Mouse (Mus musculus) limb, embryonic 12.5 days (tissue): ENCODE measurements around the gene Naa16. TPM values are rescaled to one million over a fixed set of nuclear protein-coding genes. Genes with fewer than 3 reads are reported as not detected.

Experiments used
- ATAC-seq: fragments of 200-750 bp; cut with Nextera tagmentation; 2 replicates; pipeline ENCODE4 v1.8.0; 2017; ENCODE audit warnings: low read depth, moderate TSS enrichment; ENCODE audit not compliant: insufficient number of reproducible peaks, insufficient read depth, low FRiP score, low TSS enrichment
- H3K27ac ChIP-seq: fragments of 300-500 bp; sonication (generic); 2 replicates; pipeline ENCODE4 v1.5.1; 2016; ENCODE audit warnings: mild to moderate bottlenecking, moderate library complexity
- H3K27me3 ChIP-seq: fragments of 300-500 bp; sonication (generic); 2 replicates; pipeline ENCODE4 v1.6.1; 2016; ENCODE audit warnings: mild to moderate bottlenecking, moderate library complexity
- H3K36me3 ChIP-seq: fragments of 300-500 bp; sonication (generic); 2 replicates; pipeline ENCODE4 v1.6.1; 2016; ENCODE audit warnings: mild to moderate bottlenecking, moderate library complexity
- H3K4me1 ChIP-seq: fragments of 300-500 bp; sonication (generic); replicated peaks from 2 replicates; pipeline ENCODE4 v1.6.1; 2016
- H3K4me2 ChIP-seq: fragments of 300-500 bp; sonication (generic); 2 replicates; pipeline ENCODE4 v1.6.1; 2016; ENCODE audit warnings: mild to moderate bottlenecking, moderate library complexity
- H3K4me3 ChIP-seq: fragments of 300-500 bp; sonication (generic); replicated peaks from 2 replicates; pipeline ENCODE4 v1.5.1; 2016; ENCODE audit warnings: mild to moderate bottlenecking
- H3K9ac ChIP-seq: fragments of 300-500 bp; sonication (generic); replicated peaks from 2 replicates; pipeline ENCODE4 v1.6.1; 2016; ENCODE audit warnings: mild to moderate bottlenecking, moderate library complexity
- H3K9me3 ChIP-seq: fragments of 300-500 bp; sonication (generic); 2 replicates; pipeline ENCODE4 v1.6.1; 2016; ENCODE audit warnings: mild to moderate bottlenecking, moderate library complexity
- WGBS: fragments of 180-500 bp; shearing (Covaris S2); methylation state at CpG from one replicate; pipeline ENCODE4 v1.1.7; 2016; 5-methylcytosine and 5-hydroxymethylcytosine counted together
- polyA plus RNA-seq: library from polyadenylated mRNA; unstranded; fragments of >200 nt; fragmentation: Nextera tagmentation; extraction: Ambion mirVana; gene quantifications from 2 replicates; pipeline ENCODE4 v1.2.1, GENCODE M21; 2016

Gene Naa16
- polyA plus RNA-seq, 1 experiment from 2014 or later, result 60.0 TPM

- no peak for ATAC-seq
- Histone ChIP-seq H3K27ac (no peak overlapping the region), H3K9me3 (no peaks in the 10 kb centered on the region), H3K4me2 (no peak overlapping the region), H3K4me3 (no peak overlapping the region), H3K9ac (no peak overlapping the region), H3K27me3 (no peaks in the 10 kb centered on the region), H3K4me1 (peaks cover 12% of the 10 kb centered on the region; the same call in 1 of the 2 replicates), H3K36me3 (no peaks in the 10 kb centered on the region)
- WGBS, result 49% methylated on average over 4 of the region's 4 CpGs
Observed at GRCm38 (mm10) chr14:79308364-79308763, 82.2 kb downstream of the Naa16 start.

DNA sequence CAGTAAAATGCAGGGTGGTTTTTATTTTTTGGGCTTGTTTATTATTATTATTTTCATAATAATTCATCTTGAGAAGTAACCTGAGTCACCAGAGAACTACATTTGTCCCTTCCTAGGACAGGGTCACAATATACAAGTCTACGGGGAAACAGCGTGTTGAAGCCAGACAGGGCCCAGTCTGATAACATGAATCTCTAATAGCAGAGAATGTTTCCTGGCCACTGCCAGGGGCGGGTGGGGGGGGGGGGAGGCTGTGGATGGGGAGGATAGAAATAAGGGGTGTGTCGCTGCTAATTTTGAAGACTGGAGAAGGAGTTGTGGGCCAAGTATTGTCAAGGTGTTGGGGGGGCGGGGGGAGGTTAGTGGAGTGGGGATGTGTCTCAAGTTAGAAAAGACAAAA is 82.7 kb downstream of the Naa16 start:
- no peaks in the 10 kb centered on the region for H3K36me3 ChIP-seq
- WGBS, result 73% methylated on average over 5 of the region's 5 CpGs

DNA sequence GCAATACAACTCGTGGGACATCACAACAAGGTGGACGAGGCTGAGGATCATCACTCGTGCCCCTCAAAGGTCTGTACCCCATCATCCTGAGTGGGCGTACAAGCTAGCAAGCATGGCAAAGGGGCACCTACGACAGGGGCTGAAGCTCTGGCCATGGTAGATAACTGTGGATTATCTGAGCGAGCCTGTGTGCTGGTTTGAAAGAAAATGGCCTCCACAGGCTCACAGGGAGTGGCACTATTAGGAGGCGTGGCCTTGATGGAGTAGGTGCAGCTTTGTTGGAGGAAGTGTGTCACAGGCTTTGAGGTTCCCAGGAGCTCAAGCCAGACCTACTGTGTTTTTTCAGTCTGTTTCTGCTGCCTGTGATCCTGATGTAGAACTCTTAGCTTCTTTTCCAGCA is 83.4 kb downstream of the Naa16 start:
- 89% methylated on average over 7 of the region's 7 CpGs for WGBS
- Histone ChIP-seq H3K4me1 (peaks cover 9% of the 10 kb centered on the region; the same call in 1 of the 2 replicates), H3K27me3 (peaks cover 7% of the 10 kb centered on the region; the same call in 1 of the 2 replicates), H3K9me3 (no peaks in the 10 kb centered on the region), H3K27ac (no peak overlapping the region), H3K36me3 (no peaks in the 10 kb centered on the region), H3K4me3 (no peak overlapping the region), H3K4me2 (no peak overlapping the region), H3K9ac (no peak overlapping the region)
- ATAC-seq, result no peak

More for the DNA sequence above, 82.7 kb downstream of the Naa16 start:
- Histone ChIP-seq H3K9ac (no peak overlapping the region), H3K27me3 (0 out of 2 replicates have a peak, but pooled peaks cover 1% of the 10 kb centered on the region), H3K4me1 (peaks cover 12% of the 10 kb centered on the region; the same call in 1 of the 2 replicates), H3K4me2 (no peak overlapping the region), H3K4me3 (no peak overlapping the region), H3K9me3 (no peaks in the 10 kb centered on the region), H3K27ac (no peak overlapping the region)
- no peak for ATAC-seq

DNA sequence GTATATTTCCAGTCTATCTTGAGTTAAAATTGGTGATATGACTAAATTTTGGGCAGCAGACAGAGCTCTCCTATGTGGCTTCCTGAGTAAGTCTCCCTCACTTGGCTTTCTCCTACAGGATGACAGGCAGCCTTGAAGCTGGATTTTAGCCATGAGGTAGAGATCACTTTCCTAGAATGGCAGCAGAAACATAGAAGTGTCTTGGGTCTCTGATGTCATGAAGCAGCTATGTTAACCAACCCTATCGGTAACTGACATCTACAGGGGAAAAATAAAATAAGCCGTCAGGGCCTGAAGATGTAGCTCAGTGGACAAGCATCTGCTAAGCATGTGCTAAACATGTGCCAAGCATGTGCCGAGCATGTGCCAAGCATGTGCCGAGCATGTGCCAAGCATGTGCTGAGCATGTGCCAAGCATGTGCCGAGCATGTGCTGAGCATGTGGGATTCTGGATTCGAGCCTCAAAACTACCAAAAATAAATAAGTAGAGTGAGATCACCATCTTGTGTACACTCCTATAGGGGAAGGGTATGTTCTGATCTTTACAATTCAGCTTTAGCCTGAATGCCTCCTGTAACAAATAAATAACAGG is 85.6 kb downstream of the Naa16 start:
- 91% methylated on average over 6 of the region's 6 CpGs for WGBS
- Histone ChIP-seq H3K4me1 (peaks cover 10% of the 10 kb centered on the region), H3K36me3 (no peaks in the 10 kb centered on the region), H3K9ac (no peak overlapping the region), H3K27ac (no peak overlapping the region), H3K4me2 (no peak overlapping the region), H3K9me3 (no peaks in the 10 kb centered on the region), H3K27me3 (peaks cover 24% of the 10 kb centered on the region), H3K4me3 (no peak overlapping the region)
- ATAC-seq, result no peak

DNA sequence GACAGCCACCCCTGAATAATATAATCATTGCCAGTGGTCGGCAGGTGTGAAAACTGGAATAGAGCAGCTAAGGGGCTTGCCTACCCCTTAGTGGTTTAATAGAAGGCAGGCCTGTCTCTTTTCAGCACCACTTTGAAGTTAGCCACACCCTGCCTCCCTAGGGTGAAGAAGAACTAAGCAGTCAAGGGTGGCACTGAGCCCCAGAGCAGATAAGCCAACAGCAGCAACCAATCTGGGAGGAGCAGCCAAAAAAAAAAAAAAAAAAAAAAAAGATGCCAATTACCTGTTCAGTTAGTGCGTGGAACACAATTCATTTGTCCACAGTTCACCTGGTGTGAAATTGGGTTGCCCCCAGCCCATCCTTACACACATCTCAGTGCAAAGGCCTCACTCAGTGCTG is 87.4 kb downstream of the Naa16 start:
- Histone ChIP-seq H3K27me3 (peaks cover 36% of the 10 kb centered on the region), H3K4me3 (no peak overlapping the region), H3K9ac (no peak overlapping the region), H3K9me3 (no peaks in the 10 kb centered on the region), H3K4me1 (peaks cover 21% of the 10 kb centered on the region), H3K4me2 (no peak overlapping the region), H3K27ac (no peak overlapping the region), H3K36me3 (no peaks in the 10 kb centered on the region)
- WGBS, result 57% methylated on average over 2 of the region's 2 CpGs
- ATAC-seq, result no peak

DNA sequence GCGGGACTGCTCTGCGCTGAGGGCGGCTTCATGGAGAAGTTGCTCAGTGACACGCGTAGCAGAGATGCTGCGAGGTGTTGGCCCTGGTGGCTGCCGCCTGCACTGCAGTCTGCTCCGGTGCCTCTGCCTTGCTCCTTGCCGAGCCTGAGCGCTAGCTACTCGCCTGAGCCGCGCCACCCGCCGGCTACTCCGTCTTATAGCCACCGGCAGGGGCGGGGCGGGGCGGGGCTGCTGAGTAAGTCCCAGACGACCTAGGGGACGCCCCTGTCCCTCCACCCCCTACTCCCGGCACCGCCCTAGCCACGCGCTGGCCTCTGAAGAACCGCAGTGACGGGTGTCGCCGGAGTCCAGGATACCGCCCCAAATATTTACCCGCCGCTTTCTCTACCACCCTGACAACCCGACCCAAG is 89.1 kb downstream of the Naa16 start, which contains the start of gene Rgcc:
Rgcc (minus strand) TSS at position 180 of the 410 bp plus-strand sequence.
- Histone ChIP-seq H3K9ac (peak within 1 kb of the TSS; percentile 63), H3K27me3 (peaks cover 40% of the 10 kb centered on the region), H3K4me1 (peaks cover 28% of the 10 kb centered on the region), H3K4me3 (peak within 1 kb of the TSS; percentile 59), H3K27ac (no peak within 1 kb of the TSS), H3K4me2 (peak within 1 kb of the TSS; percentile 97), H3K9me3 (no peaks in the 10 kb centered on the region), H3K36me3 (no peaks in the 10 kb centered on the region)
- WGBS, result under 1% methylated on average over 34 of the region's 34 CpGs
- peak; percentile 96 for ATAC-seq

- Histone ChIP-seq H3K36me3 (no peaks in the 10 kb centered on the region), H3K9ac (peak overlapping the region; percentile 63), H3K27me3 (peaks cover 40% of the 10 kb centered on the region), H3K4me2 (peak overlapping the region; percentile 97), H3K9me3 (no peaks in the 10 kb centered on the region), H3K27ac (no peak overlapping the region), H3K4me1 (peaks cover 34% of the 10 kb centered on the region), H3K4me3 (peak overlapping the region; percentile 59)
- ATAC-seq, result no peak; the same call in 1 of the 2 replicates
- WGBS, result under 1% methylated on average over 52 of the region's 52 CpGs
Observed at GRCm38 (mm10) chr14:79300641-79301350, 89.8 kb downstream of the Naa16 start.

GRCm38 (mm10) chr14:79299796-79300195 is 90.8 kb downstream of the Naa16 start:
- Histone ChIP-seq H3K4me2 (peak overlapping the region; percentile 97), H3K27ac (no peak overlapping the region), H3K4me3 (peak overlapping the region; percentile 59), H3K9me3 (no peaks in the 10 kb centered on the region), H3K4me1 (peaks cover 38% of the 10 kb centered on the region), H3K9ac (no peak overlapping the region; the same call in 1 of the 2 replicates), H3K36me3 (no peaks in the 10 kb centered on the region), H3K27me3 (peaks cover 40% of the 10 kb centered on the region)
- 7% methylated on average over 6 of the region's 6 CpGs for WGBS
- no peak for ATAC-seq

- H3K4me1 ChIP-seq, result peaks cover 38% of the 10 kb centered on the region
- WGBS, result 51% methylated on average over 4 of the region's 4 CpGs
- 0 out of 2 replicates have a peak overlapping the region, but pooled peaks have one; percentile 6 for H3K4me3 ChIP-seq
- H3K27ac ChIP-seq, result no peak overlapping the region
- no peak overlapping the region for H3K9ac ChIP-seq
- H3K9me3 ChIP-seq, result no peaks in the 10 kb centered on the region
- peak overlapping the region; percentile 97 for H3K4me2 ChIP-seq
- no peaks in the 10 kb centered on the region for H3K36me3 ChIP-seq
- H3K27me3 ChIP-seq, result peaks cover 40% of the 10 kb centered on the region
- ATAC-seq, result no peak
Observed at GRCm38 (mm10) chr14:79299230-79299629, 91.3 kb downstream of the Naa16 start.

- Histone ChIP-seq H3K9ac (no peak overlapping the region), H3K9me3 (no peaks in the 10 kb centered on the region), H3K4me1 (peaks cover 42% of the 10 kb centered on the region), H3K4me2 (peak overlapping the region; percentile 97), H3K27me3 (peaks cover 40% of the 10 kb centered on the region), H3K36me3 (no peaks in the 10 kb centered on the region), H3K27ac (no peak overlapping the region), H3K4me3 (no peak overlapping the region)
- WGBS, result 74% methylated on average over 7 of the region's 7 CpGs
- ATAC-seq, result no peak
Observed at GRCm38 (mm10) chr14:79298314-79298992, 92.1 kb downstream of the Naa16 start.

DNA sequence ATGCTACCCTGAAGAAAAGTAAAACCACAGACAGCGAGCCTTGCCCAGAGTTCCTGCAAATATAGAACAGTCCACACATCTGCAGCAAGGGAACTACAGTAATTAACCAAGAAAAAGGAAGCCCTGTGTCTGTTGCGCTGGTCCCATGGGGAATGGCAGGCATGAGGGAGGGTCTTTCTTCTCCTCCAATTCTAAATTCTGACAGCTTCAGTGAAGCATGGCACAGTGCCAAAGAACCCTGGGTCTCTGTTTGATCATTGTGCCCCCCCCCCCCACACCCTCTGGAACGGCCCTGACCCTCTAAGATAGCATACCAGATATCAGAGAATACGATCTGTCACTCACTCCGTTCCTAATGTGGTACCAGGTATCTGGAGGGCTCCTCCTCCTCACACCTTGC is 93.7 kb downstream of the Naa16 start:
- WGBS, result 36% methylated on average over 5 of the region's 5 CpGs
- Histone ChIP-seq H3K27me3 (peaks cover 30% of the 10 kb centered on the region), H3K4me2 (no peak overlapping the region), H3K9me3 (no peaks in the 10 kb centered on the region), H3K4me1 (peaks cover 58% of the 10 kb centered on the region), H3K9ac (no peak overlapping the region), H3K4me3 (no peak overlapping the region), H3K27ac (no peak overlapping the region), H3K36me3 (no peaks in the 10 kb centered on the region)
- ATAC-seq, result no peak
